Mouse (Mus musculus): ENCODE results near the gene Ifngr2. TPM values are rescaled to one million over a fixed set of nuclear protein-coding genes. Genes with fewer than 3 reads are reported as not detected.

Ifngr2 gene
- polyA plus RNA-seq, 2 experiments from 2014 or later, result 19.8 to 20.6 TPM

- no peak for ATAC-seq
Measured at GRCm38 (mm10) chr16:91566002-91566401, 19.1 kb downstream of the Ifngr2 start.

- ATAC-seq, result no peak
Measured at GRCm38 (mm10) chr16:91568960-91569359, 22.1 kb downstream of the Ifngr2 start.

GRCm38 (mm10) chr16:91571105-91571504 is 24.2 kb downstream of the Ifngr2 start:
- no peak for ATAC-seq

GRCm38 (mm10) chr16:91575151-91575550 is 28.3 kb downstream of the Ifngr2 start:
- no peak for ATAC-seq

- no peak for ATAC-seq
Measured at GRCm38 (mm10) chr16:91578980-91579720, 32.3 kb downstream of the Ifngr2 start.

- no peak for ATAC-seq
Measured at GRCm38 (mm10) chr16:91582307-91582706, 35.4 kb downstream of the Ifngr2 start.

- no peak for ATAC-seq
Measured at GRCm38 (mm10) chr16:91585617-91586016, 38.7 kb downstream of the Ifngr2 start.

GRCm38 (mm10) chr16:91586244-91586643 is 39.4 kb downstream of the Ifngr2 start:
- ATAC-seq, result no peak

- ATAC-seq, result no peak
Measured at GRCm38 (mm10) chr16:91587730-91588453, 41.0 kb downstream of the Ifngr2 start.

GRCm38 (mm10) chr16:91588703-91589102 is 41.8 kb downstream of the Ifngr2 start:
- no peak for ATAC-seq

- no peak for ATAC-seq
Measured at GRCm38 (mm10) chr16:91592162-91592561, 45.3 kb downstream of the Ifngr2 start.

GRCm38 (mm10) chr16:91593262-91593661 is 46.4 kb downstream of the Ifngr2 start:
- ATAC-seq, result no peak

- ATAC-seq, result no peak
Measured at GRCm38 (mm10) chr16:91595076-91595475, 48.2 kb downstream of the Ifngr2 start.

GRCm38 (mm10) chr16:91596397-91596778 is 49.5 kb downstream of the Ifngr2 start:
- ATAC-seq, result peak; percentile 61

- peak; percentile 4 for ATAC-seq
Measured at GRCm38 (mm10) chr16:91596779-91597671, 50.2 kb downstream of the Ifngr2 start.

GRCm38 (mm10) chr16:91597672-91598010 is 50.8 kb downstream of the Ifngr2 start, which contains the start of gene Tmem50b:
Tmem50b (minus strand) TSS chr16:91597800.
- ATAC-seq, result peak; percentile 90

GRCm38 (mm10) chr16:91599242-91599641 is 52.4 kb downstream of the Ifngr2 start:
- no peak for ATAC-seq

- no peak for ATAC-seq
Measured at GRCm38 (mm10) chr16:91601081-91601480, 54.2 kb downstream of the Ifngr2 start.

GRCm38 (mm10) chr16:91601693-91602092 is 54.8 kb downstream of the Ifngr2 start:
- no peak for ATAC-seq

- no peak for ATAC-seq
Measured at GRCm38 (mm10) chr16:91605156-91605555, 58.3 kb downstream of the Ifngr2 start.

GRCm38 (mm10) chr16:91606958-91607357 is 60.1 kb downstream of the Ifngr2 start:
- ATAC-seq, result no peak

GRCm38 (mm10) chr16:91609501-91610245 is 62.8 kb downstream of the Ifngr2 start:
- no peak for ATAC-seq

All from activated CD4-positive, CD25-positive, alpha-beta regulatory T cell, adult 4 months (primary cell).